Mouse (Mus musculus): ENCODE results near the gene Efcab3.

Efcab3 gene

DNA sequence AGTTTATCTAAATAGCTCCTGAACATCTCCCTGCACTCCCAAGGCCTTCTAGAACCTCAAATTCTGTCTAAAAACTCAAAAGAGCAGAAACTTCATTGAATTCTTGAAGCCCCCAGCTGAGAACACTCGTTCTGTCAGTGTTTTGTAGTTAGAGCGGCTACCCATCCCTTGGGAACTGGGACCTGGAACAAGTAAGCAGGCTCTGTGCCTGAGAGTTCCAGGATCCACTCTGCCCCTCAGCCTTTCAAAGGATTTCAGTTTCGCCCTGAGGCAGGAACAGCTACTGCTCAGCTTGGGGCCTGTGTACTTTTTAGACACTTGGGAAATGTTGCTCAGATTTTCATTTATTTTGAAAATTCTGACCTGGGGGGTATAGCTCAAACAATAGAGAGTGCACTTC, 83.2 kb downstream of the Efcab3 start, which contains the start of gene Gm10842:
Gene Gm10842, plus strand, starts transcription at position 301 of the 400 bp plus-strand sequence.
- no peak for DNase-seq (ENCODE audit: low spot score in 2 of 2)

GRCm38 (mm10) chr11:105149353-105149752, 86.0 kb downstream of the Efcab3 start:
- no peak for DNase-seq (ENCODE audit: low spot score in 2 of 2)

GRCm38 (mm10) chr11:105149766-105150165, 86.4 kb downstream of the Efcab3 start:
- DNase-seq (ENCODE audit: low spot score in 2 of 2), result no peak

GRCm38 (mm10) chr11:105150691-105151090, 87.3 kb downstream of the Efcab3 start:
- DNase-seq (ENCODE audit: low spot score in 2 of 2), result no peak

- DNase-seq (ENCODE audit: low spot score in 2 of 2), result no peak
Measured at GRCm38 (mm10) chr11:105151226-105152016, 88.0 kb downstream of the Efcab3 start.

- DNase-seq (ENCODE audit: low spot score in 2 of 2), result no peak
Measured at GRCm38 (mm10) chr11:105152017-105152300, 88.6 kb downstream of the Efcab3 start.

GRCm38 (mm10) chr11:105152357-105152899, 89.0 kb downstream of the Efcab3 start:
- no peak for DNase-seq (ENCODE audit: low spot score in 2 of 2)

- no peak for DNase-seq (ENCODE audit: low spot score in 2 of 2)
Measured at GRCm38 (mm10) chr11:105153068-105153833, 89.9 kb downstream of the Efcab3 start.

- no peak for DNase-seq (ENCODE audit: low spot score in 2 of 2)
Measured at GRCm38 (mm10) chr11:105155915-105156314, 92.5 kb downstream of the Efcab3 start.

DNA sequence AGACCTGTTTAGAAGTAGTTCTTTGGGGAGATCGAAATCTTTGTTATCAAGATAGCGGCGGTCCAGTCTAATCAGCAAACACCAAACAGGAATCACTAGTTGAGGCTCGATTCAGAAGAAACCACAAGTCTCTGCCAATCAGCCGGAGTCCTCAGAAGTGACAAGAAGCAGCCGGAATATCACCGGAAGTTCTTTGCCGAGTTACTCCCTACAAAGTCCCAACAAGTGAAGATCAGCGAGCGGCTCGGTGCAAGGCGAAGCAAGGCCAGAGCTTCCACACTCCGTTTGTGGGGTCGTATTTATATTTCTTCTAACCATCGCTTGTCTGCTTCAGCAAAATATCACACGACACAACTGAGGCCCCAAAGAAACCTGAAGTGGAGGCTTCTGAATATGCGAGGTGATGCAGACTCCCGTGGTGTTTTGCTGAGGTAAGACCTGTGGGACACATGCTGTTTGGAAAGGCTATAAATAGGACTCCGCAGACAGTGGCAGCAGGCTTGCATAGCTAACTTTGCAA, 93.4 kb downstream of the Efcab3 start:
- no peak for DNase-seq (ENCODE audit: low spot score in 2 of 2)

DNA sequence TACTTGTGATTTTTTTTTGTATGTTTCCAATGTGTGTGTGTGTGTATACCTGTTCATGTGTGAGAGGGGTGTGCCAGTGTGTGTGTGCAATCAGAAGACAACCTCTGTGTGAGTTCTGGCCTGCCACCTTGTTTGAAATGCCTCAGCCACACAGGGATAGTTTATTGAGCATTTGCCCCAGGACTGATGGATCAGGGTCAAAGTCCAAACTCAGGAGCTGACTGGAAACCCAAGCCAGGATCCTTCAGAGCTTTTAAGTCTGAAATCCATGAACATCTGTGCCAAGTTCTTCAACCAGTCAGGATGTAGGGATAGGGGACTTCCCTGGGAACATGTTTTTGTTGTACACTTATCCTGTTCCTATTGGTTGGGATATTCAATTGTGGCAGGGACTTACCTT, 94.7 kb downstream of the Efcab3 start:
- no peak for DNase-seq (ENCODE audit: low spot score in 2 of 2)

GRCm38 (mm10) chr11:105159673-105160360, 96.4 kb downstream of the Efcab3 start:
- DNase-seq (ENCODE audit: low spot score in 2 of 2), result no peak

DNA sequence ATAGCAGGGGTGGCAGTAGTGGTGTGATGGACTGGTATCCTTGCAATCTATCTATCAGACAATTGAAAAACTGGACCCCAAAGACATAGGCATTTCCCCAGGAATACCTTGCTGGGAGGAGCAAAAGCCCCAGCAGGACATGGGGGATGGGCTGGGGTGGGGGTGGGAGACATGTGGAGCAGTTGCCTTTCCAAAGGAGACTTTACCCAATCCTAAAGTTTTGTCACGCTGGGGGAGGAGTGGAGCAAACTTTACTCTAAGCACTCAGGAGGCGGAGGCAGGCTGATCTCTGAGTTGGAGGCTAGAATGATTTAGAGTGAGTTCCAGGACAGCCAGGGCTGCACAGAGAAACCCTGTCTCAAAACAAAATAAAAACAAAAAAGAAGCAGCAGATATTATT, 98.0 kb downstream of the Efcab3 start:
- DNase-seq (ENCODE audit: low spot score in 2 of 2), result no peak

DNA sequence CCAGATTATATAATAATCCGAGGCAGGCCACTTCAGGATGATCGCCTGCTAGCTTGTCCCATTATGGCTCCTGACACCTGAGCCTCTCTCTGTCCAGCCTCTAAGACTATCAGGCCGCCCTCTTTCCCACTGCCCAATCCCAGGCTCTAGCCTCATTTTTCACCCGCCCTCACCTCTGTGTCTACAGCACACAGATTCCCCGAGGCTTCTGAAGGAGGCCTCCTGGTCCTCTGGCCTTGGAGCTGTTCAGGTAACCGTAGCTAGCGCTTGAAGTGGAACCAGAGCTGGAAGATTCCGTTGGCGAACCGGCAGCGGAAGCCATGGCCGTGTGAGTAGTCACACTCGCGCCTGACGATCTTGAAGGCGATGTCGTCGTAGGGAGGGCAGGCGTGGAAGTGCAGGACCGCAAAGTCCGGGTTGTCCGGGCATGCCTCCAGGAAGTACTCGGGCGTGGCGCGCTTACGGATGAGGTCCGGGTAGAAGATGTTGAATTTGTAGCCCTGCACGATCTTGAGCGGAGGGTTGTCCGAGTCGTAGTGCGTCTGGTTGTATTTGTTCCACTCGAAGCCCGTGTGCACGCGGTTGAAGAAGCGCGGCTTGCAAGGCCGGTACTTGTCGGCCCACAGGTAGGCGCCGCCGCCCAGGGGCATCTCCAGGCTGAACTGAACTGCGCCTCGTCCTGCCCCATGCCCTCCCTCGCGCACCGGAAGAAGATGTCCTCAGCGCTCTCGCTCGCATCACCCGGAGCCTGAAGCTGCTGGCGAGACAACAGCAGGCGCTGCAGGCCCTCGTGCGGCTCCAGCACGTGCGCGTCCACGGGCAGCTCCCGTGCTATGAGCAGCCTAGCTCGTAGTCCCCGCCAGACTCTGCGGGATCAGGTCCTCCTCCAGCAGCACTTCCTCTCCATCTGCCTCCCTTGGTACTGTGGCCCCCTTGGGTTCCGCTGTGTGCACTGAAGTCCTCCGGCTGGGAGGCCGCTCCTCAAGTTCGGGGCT, 101.4 kb downstream of the Efcab3 start:
- DNase-seq (ENCODE audit: low spot score in 2 of 2), result no peak

- no peak for DNase-seq (ENCODE audit: low spot score in 2 of 2)
Measured at GRCm38 (mm10) chr11:105166780-105167179, 103.4 kb downstream of the Efcab3 start.
